Mouse (Mus musculus) cerebellum, adult 8-10 months (tissue): ENCODE results near the gene Dip2c.

Experiments
- DNase-seq: peaks from one replicate; pipeline ENCODE4 v3.0.0; 2022

Dip2c gene

GRCm38 (mm10) chr13:9333187-9333586 lies 56.9 kb downstream of the Dip2c start:
- DNase-seq, result no peak

- DNase-seq, result no peak
Observed at GRCm38 (mm10) chr13:9340293-9340692, 64.0 kb downstream of the Dip2c start.

GRCm38 (mm10) chr13:9342696-9343095 lies 66.4 kb downstream of the Dip2c start:
- DNase-seq, result no peak

- DNase-seq, result no peak
Observed at GRCm38 (mm10) chr13:9347448-9347847, 71.1 kb downstream of the Dip2c start.

GRCm38 (mm10) chr13:9350670-9351069 lies 74.3 kb downstream of the Dip2c start:
- no peak for DNase-seq

GRCm38 (mm10) chr13:9353890-9354289 lies 77.6 kb downstream of the Dip2c start:
- no peak for DNase-seq

GRCm38 (mm10) chr13:9355331-9355730 lies 79.0 kb downstream of the Dip2c start:
- no peak for DNase-seq

GRCm38 (mm10) chr13:9361457-9361856 lies 85.1 kb downstream of the Dip2c start:
- DNase-seq, result no peak

GRCm38 (mm10) chr13:9371387-9371786 lies 95.1 kb downstream of the Dip2c start:
- DNase-seq, result no peak

- no peak for DNase-seq
Observed at GRCm38 (mm10) chr13:9377130-9377529, 100.8 kb downstream of the Dip2c start.

GRCm38 (mm10) chr13:9380740-9381410 lies 104.5 kb downstream of the Dip2c start:
- DNase-seq, result no peak

- no peak for DNase-seq
Observed at GRCm38 (mm10) chr13:9388017-9388416, 111.7 kb downstream of the Dip2c start.

GRCm38 (mm10) chr13:9389334-9389733 lies 113.0 kb downstream of the Dip2c start:
- no peak for DNase-seq

- no peak for DNase-seq
Observed at GRCm38 (mm10) chr13:9390204-9390804, 114.0 kb downstream of the Dip2c start.

- DNase-seq, result no peak
Observed at GRCm38 (mm10) chr13:9393470-9393869, 117.1 kb downstream of the Dip2c start.

GRCm38 (mm10) chr13:9395286-9395685 lies 119.0 kb downstream of the Dip2c start:
- DNase-seq, result no peak

- DNase-seq, result no peak
Observed at GRCm38 (mm10) chr13:9398846-9399245, 122.5 kb downstream of the Dip2c start.

GRCm38 (mm10) chr13:9405399-9405798 lies 129.1 kb downstream of the Dip2c start:
- DNase-seq, result no peak

GRCm38 (mm10) chr13:9408983-9409382 lies 132.7 kb downstream of the Dip2c start:
- no peak for DNase-seq

- DNase-seq, result no peak
Observed at GRCm38 (mm10) chr13:9418441-9418840, 142.1 kb downstream of the Dip2c start.

- DNase-seq, result no peak
Observed at GRCm38 (mm10) chr13:9419213-9419612, 142.9 kb downstream of the Dip2c start.

GRCm38 (mm10) chr13:9421949-9422348 lies 145.6 kb downstream of the Dip2c start:
- no peak for DNase-seq

GRCm38 (mm10) chr13:9422876-9423275 lies 146.5 kb downstream of the Dip2c start:
- peak; percentile 18 for DNase-seq

- no peak for DNase-seq
Observed at GRCm38 (mm10) chr13:9424434-9424833, 148.1 kb downstream of the Dip2c start.

GRCm38 (mm10) chr13:9426267-9426666 lies 149.9 kb downstream of the Dip2c start:
- no peak for DNase-seq
